Mouse (Mus musculus) intestine, embryonic 14.5 days (tissue): ENCODE measurements around the gene Kxd1. TPM values are rescaled to one million over a fixed set of nuclear protein-coding genes. Genes with fewer than 3 reads are reported as not detected.

Source experiments
- ATAC-seq: fragments of 200-750 bp; cut with Nextera tagmentation; replicated peaks from 2 replicates; pipeline ENCODE4 v1.8.0; 2017; ENCODE audit warnings: low read depth, moderate number of reproducible peaks, moderate TSS enrichment, moderate library complexity; ENCODE audit not compliant: low FRiP score, low TSS enrichment
- DNase-seq: peaks from one replicate; pipeline ENCODE4 v3.0.0-alpha.2; 2018; ENCODE audit warnings: low spot score
- H3K27ac ChIP-seq: fragments of 300-500 bp; sonication (generic); 2 replicates; pipeline ENCODE4 v1.5.1; 2014; ENCODE audit warnings: low read depth, mild to moderate bottlenecking, control low read depth
- H3K27me3 ChIP-seq: fragments of 300-500 bp; sonication (generic); replicated peaks from 2 replicates; pipeline ENCODE4 v1.6.1; 2014; ENCODE audit warnings: low read length, control low read depth; ENCODE audit not compliant: control insufficient read depth, insufficient read depth
- H3K36me3 ChIP-seq: fragments of 300-500 bp; sonication (generic); 2 replicates; pipeline ENCODE4 v1.6.1; 2014; ENCODE audit warnings: low read length, control low read depth; ENCODE audit not compliant: control insufficient read depth, insufficient read depth
- H3K4me1 ChIP-seq: fragments of 300-500 bp; sonication (generic); replicated peaks from 2 replicates; pipeline ENCODE4 v1.6.1; 2014; ENCODE audit warnings: low read length, control low read depth, mixed read lengths; ENCODE audit not compliant: control insufficient read depth, insufficient read depth
- H3K4me2 ChIP-seq: fragments of 300-500 bp; sonication (generic); 2 replicates; pipeline ENCODE4 v1.6.1; 2014; ENCODE audit warnings: low read length
- H3K4me3 ChIP-seq: fragments of 300-500 bp; sonication (generic); 2 replicates; pipeline ENCODE4 v1.5.1; 2014; ENCODE audit warnings: low read depth, low read length, control low read depth, mixed read lengths
- H3K9ac ChIP-seq: fragments of 300-500 bp; sonication (generic); 2 replicates; pipeline ENCODE4 v1.6.1; 2014; ENCODE audit warnings: mild to moderate bottlenecking, low read length
- H3K9me3 ChIP-seq: fragments of 300-500 bp; sonication (generic); 2 replicates; pipeline ENCODE4 v1.6.1; 2016; ENCODE audit warnings: low read length, control low read depth; ENCODE audit not compliant: control insufficient read depth
- WGBS: fragments of 180-500 bp; shearing (Covaris S2); extraction: QIAGEN DNeasy Blood & Tissue Kit; methylation state at CpG from one replicate; pipeline ENCODE4 v1.1.7; 2014; 5-methylcytosine and 5-hydroxymethylcytosine counted together
- polyA plus RNA-seq: library from polyadenylated mRNA; unstranded; fragments of >200 nt; fragmentation: Nextera tagmentation; extraction: Ambion mirVana; gene quantifications from 2 replicates; pipeline ENCODE4 v1.2.1, GENCODE M21; 2014

Gene Kxd1
- polyA plus RNA-seq, 1 experiment from 2014 or later: 77.6 TPM

DNA sequence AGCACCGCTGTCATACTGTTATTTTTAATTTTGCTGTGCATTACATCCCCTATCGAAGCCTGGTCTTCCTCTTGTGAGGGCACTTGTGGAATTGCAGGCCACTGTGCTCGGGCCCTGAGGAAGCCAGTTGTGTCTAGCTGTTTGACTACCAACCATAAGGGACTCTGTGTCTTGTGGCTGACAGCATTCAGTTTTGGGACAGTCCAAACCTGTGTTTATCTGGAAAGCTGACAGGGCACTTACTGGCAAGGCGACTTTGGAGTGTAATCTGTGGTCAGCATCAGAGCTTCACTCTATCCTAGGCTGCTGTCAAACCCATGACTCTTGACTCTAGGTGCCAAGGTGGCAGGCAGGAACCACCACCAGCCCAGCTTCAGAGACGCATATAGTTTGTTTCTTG, 13.3 kb upstream of the Kxd1 start:
- ATAC-seq: no peak
- peak overlapping the region; percentile 84 for H3K9ac ChIP-seq
- no peak overlapping the region for H3K27ac ChIP-seq

DNA sequence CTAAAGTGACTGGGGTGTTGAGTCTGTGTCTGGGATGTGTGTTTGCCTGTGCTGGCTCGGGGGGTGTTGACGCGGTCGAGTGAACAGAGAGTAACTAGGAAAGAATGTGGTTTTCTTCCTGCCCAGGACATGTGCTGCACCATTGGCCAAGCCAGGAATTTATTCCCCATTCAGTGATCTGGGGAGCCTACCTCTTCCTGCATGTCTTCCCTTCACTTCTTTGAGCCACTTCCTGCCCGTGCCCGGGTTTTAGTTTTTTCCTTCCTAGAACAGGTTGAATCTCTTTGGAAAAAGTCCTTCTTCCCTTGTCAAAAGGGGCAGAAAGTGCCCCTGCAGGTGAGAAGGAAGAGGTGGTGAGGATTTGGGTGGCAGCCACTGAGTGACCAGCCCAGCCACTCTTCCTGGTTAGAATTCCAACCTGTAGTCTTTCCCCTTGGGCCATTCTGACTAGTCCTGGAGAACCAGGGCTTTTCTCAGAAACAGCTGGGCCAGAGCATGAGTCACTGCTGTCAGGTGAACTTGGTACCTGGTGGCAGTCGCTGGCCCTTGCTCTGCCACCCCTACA, 12.8 kb upstream of the Kxd1 start:
- peak overlapping the region; percentile 96 for H3K4me2 ChIP-seq
- no peak overlapping the region for H3K27ac ChIP-seq
- peak overlapping the region; percentile 79 for H3K4me3 ChIP-seq
- no peaks in the 10 kb centered on the region for H3K27me3 ChIP-seq
- DNase-seq: no peak
- peaks cover 15% of the 10 kb centered on the region for H3K36me3 ChIP-seq
- ATAC-seq: no peak
- H3K9ac ChIP-seq: peak overlapping the region; percentile 84
- peaks cover 26% of the 10 kb centered on the region for H3K4me1 ChIP-seq
- WGBS: 44% methylated on average over 7 of the region's 7 CpGs
- no peaks in the 10 kb centered on the region for H3K9me3 ChIP-seq

More for the DNA sequence above, 13.3 kb upstream of the Kxd1 start:
- Histone ChIP-seq H3K4me2 (peak overlapping the region; percentile 96), H3K36me3 (peaks cover 10% of the 10 kb centered on the region), H3K4me1 (peaks cover 26% of the 10 kb centered on the region), H3K27me3 (no peaks in the 10 kb centered on the region), H3K4me3 (peak overlapping the region; percentile 79; the same call in 1 of the 2 replicates), H3K9me3 (no peaks in the 10 kb centered on the region)
- no peak for DNase-seq
- WGBS: 83% methylated on average over 5 of the region's 5 CpGs

DNA sequence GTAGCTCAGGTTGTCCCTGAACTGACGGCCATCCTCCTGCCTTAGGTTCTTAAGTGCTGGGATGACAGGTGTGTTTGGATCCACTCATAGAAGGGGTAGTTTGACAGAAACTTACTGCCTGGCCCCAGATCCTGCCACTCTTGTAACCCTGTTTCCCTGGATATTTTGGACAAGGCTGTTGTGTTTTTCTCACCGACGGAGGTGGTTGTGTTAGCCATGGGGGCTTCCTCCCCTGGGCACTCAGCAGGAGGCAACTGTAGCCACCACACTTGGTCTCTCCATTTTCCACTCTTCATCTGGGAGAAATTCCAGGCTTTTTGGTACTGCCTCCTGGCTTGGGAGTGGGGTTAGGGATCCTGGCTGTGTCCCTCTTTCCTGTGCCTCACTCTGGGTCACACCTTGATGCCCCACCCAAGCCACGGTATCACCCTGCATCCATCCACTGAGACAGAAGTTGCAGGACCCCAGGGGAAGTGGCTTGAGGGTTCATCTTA, 12.3 kb upstream of the Kxd1 start:
- 8% methylated on average over 4 of the region's 4 CpGs for WGBS
- no peak for ATAC-seq
- peak overlapping the region; percentile 96 for H3K4me2 ChIP-seq

DNA sequence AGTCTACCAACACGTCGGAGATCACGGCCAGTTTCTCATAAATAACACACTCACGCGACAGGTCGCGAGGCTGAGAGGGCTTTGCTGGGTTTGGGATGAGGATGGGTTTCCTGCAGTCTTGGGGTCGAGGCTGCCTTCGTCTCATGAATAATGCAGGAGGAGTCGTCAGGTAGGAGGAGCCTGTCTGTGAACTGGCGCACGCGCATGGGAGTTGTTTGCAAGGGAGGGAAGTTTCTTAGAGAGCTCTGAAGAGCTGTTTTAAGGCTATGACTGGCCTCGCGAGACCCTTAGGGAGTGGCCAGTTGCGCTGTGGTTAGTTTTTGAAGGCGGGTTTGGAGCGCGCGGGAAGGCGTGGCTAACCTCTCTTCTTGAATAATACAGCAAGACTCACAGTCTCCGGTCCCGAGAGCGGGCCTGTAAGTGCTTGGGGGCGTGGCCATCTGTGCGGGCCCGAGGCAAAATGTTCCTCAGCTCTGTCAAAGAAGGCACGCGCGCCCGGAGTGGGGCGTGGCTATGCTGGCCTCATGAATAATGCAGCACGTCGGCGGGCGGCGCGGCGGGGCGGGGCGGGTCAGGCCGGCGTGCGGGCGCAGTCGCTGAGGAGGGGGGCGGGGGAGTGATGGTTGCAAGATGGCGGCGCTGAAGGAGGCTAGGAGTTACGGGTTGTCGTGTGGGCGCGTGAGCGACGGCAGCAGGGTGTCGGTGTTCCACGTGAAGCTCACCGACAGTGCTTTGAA, 11.5 kb upstream of the Kxd1 start, which contains the start of gene Ell:
Ell (plus strand) TSS at position 381 of the 737 bp plus-strand sequence.
- Histone ChIP-seq H3K9ac (peak within 1 kb of the TSS; percentile 84), H3K27me3 (no peaks in the 10 kb centered on the region), H3K36me3 (peaks cover 29% of the 10 kb centered on the region), H3K4me3 (peak within 1 kb of the TSS; percentile 79), H3K4me2 (peak within 1 kb of the TSS; percentile 96), H3K9me3 (no peaks in the 10 kb centered on the region), H3K4me1 (peaks cover 26% of the 10 kb centered on the region), H3K27ac (peak within 1 kb of the TSS; percentile 94)
- DNase-seq (peak; percentile 99), ATAC-seq (peak; percentile 91)
- under 1% methylated on average over 58 of the region's 58 CpGs for WGBS

More for the DNA sequence above, 12.3 kb upstream of the Kxd1 start:
- Histone ChIP-seq H3K9me3 (no peaks in the 10 kb centered on the region), H3K27ac (peak overlapping the region; percentile 94; the same call in 1 of the 2 replicates), H3K36me3 (peaks cover 21% of the 10 kb centered on the region), H3K27me3 (no peaks in the 10 kb centered on the region), H3K9ac (peak overlapping the region; percentile 84), H3K4me1 (peaks cover 26% of the 10 kb centered on the region), H3K4me3 (peak overlapping the region; percentile 79)
- DNase-seq: no peak

DNA sequence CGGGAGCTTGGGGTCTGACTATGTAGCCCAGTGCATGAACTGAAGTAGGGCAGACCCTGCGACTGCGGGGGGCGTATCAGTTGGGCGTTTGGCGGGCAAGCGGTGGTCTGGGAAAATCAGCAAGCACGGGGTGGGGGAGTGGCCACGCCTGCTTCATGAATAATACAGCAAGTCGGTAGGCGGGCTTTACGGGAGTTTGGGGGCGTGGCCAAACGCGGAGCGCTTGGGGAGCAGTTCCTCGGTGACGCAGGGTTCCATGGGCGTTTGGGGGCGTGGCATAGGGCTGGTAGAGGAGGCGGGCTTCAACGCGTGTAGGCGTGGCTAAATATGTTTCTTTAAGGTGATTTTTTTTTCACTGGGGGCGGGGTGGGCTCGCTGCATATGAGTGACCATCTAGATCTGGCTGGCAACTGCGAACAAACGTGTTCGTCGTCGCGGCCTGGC, 10.9 kb upstream of the Kxd1 start:
- Histone ChIP-seq H3K36me3 (peaks cover 35% of the 10 kb centered on the region), H3K9ac (peak overlapping the region; percentile 84), H3K27ac (peak overlapping the region; percentile 94), H3K27me3 (no peaks in the 10 kb centered on the region), H3K4me1 (peaks cover 20% of the 10 kb centered on the region), H3K9me3 (no peaks in the 10 kb centered on the region), H3K4me2 (peak overlapping the region; percentile 96), H3K4me3 (peak overlapping the region; percentile 79)
- WGBS: under 1% methylated on average over 32 of the region's 32 CpGs
- ATAC-seq: peak; percentile 74
- DNase-seq: peak; percentile 100

DNA sequence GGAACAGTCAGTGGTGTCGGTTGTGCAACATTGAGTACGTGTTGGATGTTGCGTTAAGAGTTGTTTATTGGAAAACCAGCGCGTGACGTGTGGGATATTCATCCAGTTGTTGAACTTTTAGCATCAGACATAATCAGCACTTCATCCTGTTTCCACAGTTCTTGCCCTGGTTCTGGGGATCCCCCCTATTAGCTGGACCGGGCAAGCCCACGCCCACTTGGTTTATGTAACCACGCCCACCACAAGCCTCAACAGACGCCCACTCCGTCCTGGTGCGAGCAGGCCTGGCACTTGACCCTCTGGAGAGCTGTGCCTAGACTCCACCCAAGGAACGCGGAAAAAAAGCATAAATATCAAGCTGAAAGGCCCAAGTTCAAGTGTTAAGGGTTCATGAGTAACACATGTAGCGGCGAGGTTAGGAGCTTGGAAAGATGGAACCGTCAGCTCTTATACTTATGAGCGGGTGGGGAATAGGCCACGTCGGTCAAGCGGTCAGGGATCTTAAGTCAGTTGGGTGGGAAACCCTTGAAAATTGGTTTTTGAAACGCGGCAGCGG, 10.3 kb upstream of the Kxd1 start:
- no peaks in the 10 kb centered on the region for H3K9me3 ChIP-seq
- H3K4me1 ChIP-seq: peaks cover 19% of the 10 kb centered on the region
- H3K4me2 ChIP-seq: peak overlapping the region; percentile 96
- H3K9ac ChIP-seq: peak overlapping the region; percentile 54
- peak overlapping the region; percentile 79 for H3K4me3 ChIP-seq
- H3K27me3 ChIP-seq: no peaks in the 10 kb centered on the region
- DNase-seq (peak; percentile 73), ATAC-seq (peak; percentile 7; the same call in 1 of the 2 replicates)
- H3K36me3 ChIP-seq: peaks cover 40% of the 10 kb centered on the region
- peak overlapping the region; percentile 94 for H3K27ac ChIP-seq
- 13% methylated on average over 24 of the region's 24 CpGs for WGBS

DNA sequence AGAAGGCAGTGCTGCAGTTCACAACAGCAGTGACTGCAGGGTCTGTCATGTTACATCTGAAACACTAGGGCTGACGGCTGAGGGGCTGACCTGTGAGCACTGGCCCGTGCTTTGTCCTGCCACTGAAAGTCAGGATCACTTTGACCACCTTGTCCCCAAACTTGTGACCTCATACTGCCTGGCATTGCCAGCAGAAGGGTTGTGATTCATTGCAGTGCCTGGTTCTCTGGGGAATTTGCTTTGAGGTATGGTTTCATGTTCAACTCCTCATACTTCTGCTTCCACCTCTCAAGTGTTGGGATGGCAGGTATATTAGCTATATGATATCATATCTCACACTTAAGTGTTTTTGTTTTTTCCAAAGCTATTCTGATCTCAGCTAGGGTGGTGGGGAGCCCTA, 7.9 kb upstream of the Kxd1 start:
- 89% methylated on average over 2 of the region's 2 CpGs for WGBS
- peaks cover 64% of the 10 kb centered on the region for H3K36me3 ChIP-seq
- DNase-seq: no peak

DNA sequence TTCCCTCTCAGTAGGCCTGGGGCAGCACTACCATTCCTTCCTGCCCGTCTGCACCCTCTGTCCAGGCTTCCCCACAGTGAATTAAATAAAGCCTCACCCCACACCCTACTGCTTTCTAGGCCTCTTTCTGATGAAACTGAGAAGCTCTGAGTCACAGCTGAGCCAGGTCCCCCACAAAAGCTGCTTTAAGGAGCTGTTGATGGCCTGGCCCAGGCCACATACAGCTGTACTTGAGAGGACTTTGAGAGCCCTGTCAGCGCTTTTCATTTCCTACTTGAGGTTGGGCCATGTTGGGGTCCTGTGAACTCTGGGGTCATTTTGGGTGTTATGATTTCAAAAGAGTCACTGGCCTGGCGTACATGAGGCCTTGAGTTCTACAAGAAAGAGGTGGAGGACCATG, 7.5 kb upstream of the Kxd1 start:
- Histone ChIP-seq H3K9me3 (no peaks in the 10 kb centered on the region), H3K4me1 (peaks cover 3% of the 10 kb centered on the region), H3K4me3 (no peak overlapping the region), H3K9ac (no peak overlapping the region), H3K27me3 (no peaks in the 10 kb centered on the region), H3K27ac (no peak overlapping the region), H3K4me2 (no peak overlapping the region), H3K36me3 (peaks cover 68% of the 10 kb centered on the region)
- WGBS: 99% methylated on average over 3 of the region's 3 CpGs
- DNase-seq (no peak), ATAC-seq (no peak)

More for the DNA sequence above, 7.9 kb upstream of the Kxd1 start:
- ATAC-seq: no peak
- Histone ChIP-seq H3K9ac (no peak overlapping the region), H3K4me3 (no peak overlapping the region), H3K9me3 (no peaks in the 10 kb centered on the region), H3K27me3 (no peaks in the 10 kb centered on the region), H3K4me1 (peaks cover 7% of the 10 kb centered on the region), H3K27ac (no peak overlapping the region), H3K4me2 (no peak overlapping the region)
